Mouse (Mus musculus): ENCODE results near the gene Enpp5. TPM values are rescaled to one million over a fixed set of nuclear protein-coding genes. Genes with fewer than 3 reads are reported as not detected.
A peak's percentile ranks its signal among the peaks of the same experiment; 100 is the strongest.

Enpp5 gene
- total and polyA plus RNA-seq, 3 experiments = 13.3 to 14.2 (median 14.2) TPM

DNA sequence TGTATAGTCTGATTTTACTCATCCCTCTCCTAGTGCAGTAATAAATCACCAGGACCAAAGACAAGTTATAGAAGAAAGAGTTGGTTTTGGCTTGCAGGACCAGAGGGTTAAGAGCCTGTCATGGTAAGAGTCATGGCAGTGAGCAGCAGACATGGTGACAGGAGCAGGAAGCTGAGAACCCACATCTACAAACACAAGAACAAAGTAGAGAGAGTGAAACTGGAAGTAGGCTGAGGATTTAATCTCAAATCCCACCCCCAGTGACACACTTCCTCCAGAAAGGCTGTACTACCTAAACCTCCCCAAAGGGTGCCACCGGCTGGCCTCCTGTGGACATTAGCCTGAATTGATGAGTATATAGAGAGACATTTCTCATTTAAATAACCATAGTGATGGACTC, 17.8 kb upstream of the Enpp5 start:
- no peak for TF ChIP-seq CTCF (IDR thresholded peaks at IDR 0.05)
- TF ChIP-seq EP300 (IDR thresholded peaks at IDR 0.05; ENCODE audit: insufficient read depth, low read depth, low read length) = no peak
- TF ChIP-seq POLR2A (IDR thresholded peaks at IDR 0.05; ENCODE audit: insufficient read depth, low read depth, low read length) = no peak
- WGBS = 83% methylated on average over 1 of the region's 1 CpGs
- intact Hi-C loops (cut with DNase I) = no loop called here
- H3K79me2 ChIP-seq (replicated peaks; ENCODE audit: control insufficient read depth, insufficient read depth, low read length) = no peaks in the 10 kb centered on the region
- no peak for DNase-seq
- H3K36me3 ChIP-seq (ENCODE audit: control insufficient read depth, insufficient read depth, low read length) = no peaks in the 10 kb centered on the region
- H3K27ac ChIP-seq = no peak overlapping the region
- no peak overlapping the region for H3K4me3 ChIP-seq
- no peaks in the 10 kb centered on the region for H3K4me1 ChIP-seq (ENCODE audit: control insufficient read depth, insufficient read depth, low read length)
- H3K9ac ChIP-seq (ENCODE audit: low read depth, low read length) = no peak overlapping the region
- no peaks in the 10 kb centered on the region for H3K27me3 ChIP-seq (ENCODE audit: control insufficient read depth, insufficient read depth, low read length)

DNA sequence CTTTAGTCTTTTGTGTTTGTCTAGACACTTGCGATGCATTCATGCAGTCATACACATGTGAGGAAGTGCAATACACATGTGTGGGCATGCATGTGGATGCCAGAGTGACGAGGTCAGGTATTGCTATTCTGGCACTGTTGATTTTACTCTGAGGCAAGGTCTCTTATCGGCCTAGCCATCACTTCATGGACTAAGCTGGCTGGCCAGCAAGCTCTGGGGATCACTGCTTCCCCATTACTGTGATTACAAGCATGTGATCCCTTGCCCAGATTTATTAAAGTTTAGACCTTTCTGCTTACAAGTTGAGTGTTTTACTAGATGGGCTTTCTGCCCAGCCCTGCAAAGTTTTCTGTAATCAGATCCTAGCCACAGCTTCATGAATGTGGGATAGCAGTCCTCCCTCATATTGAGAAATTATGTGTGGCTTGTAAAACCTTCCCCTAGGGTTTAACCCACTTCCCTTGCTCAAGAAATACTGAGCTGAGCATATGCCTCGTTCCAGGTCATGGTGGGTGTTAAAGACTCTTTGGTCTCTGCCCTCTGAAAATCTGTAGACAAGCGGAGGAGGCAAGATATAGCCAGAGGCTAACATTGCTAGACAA, 17.2 kb upstream of the Enpp5 start:
- no peak for DNase-seq
- Histone ChIP-seq H3K36me3 (ENCODE audit: control insufficient read depth, insufficient read depth, low read length) (no peaks in the 10 kb centered on the region), H3K79me2 (replicated peaks; ENCODE audit: control insufficient read depth, insufficient read depth, low read length) (no peaks in the 10 kb centered on the region), H3K27ac (no peak overlapping the region), H3K9ac (ENCODE audit: low read depth, low read length) (no peak overlapping the region), H3K4me1 (ENCODE audit: control insufficient read depth, insufficient read depth, low read length) (no peaks in the 10 kb centered on the region), H3K4me3 (no peak overlapping the region), H3K27me3 (ENCODE audit: control insufficient read depth, insufficient read depth, low read length) (no peaks in the 10 kb centered on the region)
- intact Hi-C loops (cut with DNase I) = no loop called here
- WGBS = 76% methylated on average over 5 of the region's 5 CpGs
- TF ChIP-seq EP300 (IDR thresholded peaks at IDR 0.05; ENCODE audit: insufficient read depth, low read depth, low read length) (no peak), CTCF (IDR thresholded peaks at IDR 0.05) (no peak), POLR2A (IDR thresholded peaks at IDR 0.05; ENCODE audit: insufficient read depth, low read depth, low read length) (no peak)

DNA sequence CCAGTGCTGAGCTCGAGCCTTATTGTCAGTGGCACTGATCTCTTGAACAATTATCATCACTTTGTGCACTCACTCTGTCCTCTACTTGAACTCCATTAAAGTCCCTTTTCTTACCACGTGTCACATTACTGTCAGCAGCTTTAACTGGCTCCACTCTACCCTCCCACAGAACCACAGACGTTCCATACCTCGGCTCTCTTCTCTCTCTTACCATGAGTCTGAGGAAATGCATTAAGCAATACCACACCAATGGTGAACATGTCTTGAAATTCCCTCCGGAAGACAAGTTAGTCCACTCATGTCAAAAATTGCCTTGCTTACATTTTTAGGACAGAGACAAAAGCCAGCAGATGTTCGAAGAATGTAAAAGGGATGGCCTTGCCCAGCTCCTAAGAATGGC, 9.7 kb upstream of the Enpp5 start:
- no peak for DNase-seq
- Histone ChIP-seq H3K36me3 (ENCODE audit: control insufficient read depth, insufficient read depth, low read length) (no peaks in the 10 kb centered on the region), H3K4me1 (ENCODE audit: control insufficient read depth, insufficient read depth, low read length) (no peaks in the 10 kb centered on the region), H3K79me2 (replicated peaks; ENCODE audit: control insufficient read depth, insufficient read depth, low read length) (no peaks in the 10 kb centered on the region), H3K9ac (ENCODE audit: low read depth, low read length) (no peak overlapping the region), H3K27ac (no peak overlapping the region), H3K4me3 (no peak overlapping the region), H3K27me3 (ENCODE audit: control insufficient read depth, insufficient read depth, low read length) (no peaks in the 10 kb centered on the region)
- 70% methylated on average over 6 of the region's 6 CpGs for WGBS
- TF ChIP-seq EP300 (IDR thresholded peaks at IDR 0.05; ENCODE audit: insufficient read depth, low read depth, low read length) (no peak), POLR2A (IDR thresholded peaks at IDR 0.05; ENCODE audit: insufficient read depth, low read depth, low read length) (no peak), CTCF (IDR thresholded peaks at IDR 0.05) (no peak)
- intact Hi-C loops (cut with DNase I) = no loop called here

DNA sequence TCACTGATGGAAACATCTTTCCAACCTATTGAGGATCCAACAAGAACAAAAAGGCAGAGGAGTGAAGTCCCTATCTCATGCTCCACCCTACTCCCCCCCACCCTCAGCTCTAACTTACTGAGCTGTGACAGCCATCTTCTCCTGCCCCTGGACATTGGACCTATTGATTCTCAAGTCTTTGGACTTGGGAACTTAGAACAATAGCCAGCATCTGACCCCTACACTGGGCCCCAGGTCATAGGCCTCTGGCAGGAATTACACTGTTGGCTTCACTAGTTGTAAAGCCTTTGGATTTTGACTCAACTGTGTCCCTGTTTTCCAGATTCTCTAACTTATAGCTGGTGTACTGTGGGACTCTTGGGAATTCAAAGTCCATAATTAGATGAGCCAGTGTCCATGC, 6.9 kb upstream of the Enpp5 start:
- no peaks in the 10 kb centered on the region for H3K79me2 ChIP-seq (replicated peaks; ENCODE audit: control insufficient read depth, insufficient read depth, low read length)
- no peaks in the 10 kb centered on the region for H3K36me3 ChIP-seq (ENCODE audit: control insufficient read depth, insufficient read depth, low read length)
- peaks cover 3% of the 10 kb centered on the region; the same call in 1 of the 2 replicates for H3K4me1 ChIP-seq (ENCODE audit: control insufficient read depth, insufficient read depth, low read length)
- no peak for TF ChIP-seq CTCF (IDR thresholded peaks at IDR 0.05)
- no peak for TF ChIP-seq EP300 (IDR thresholded peaks at IDR 0.05; ENCODE audit: insufficient read depth, low read depth, low read length)
- no peak for TF ChIP-seq POLR2A (IDR thresholded peaks at IDR 0.05; ENCODE audit: insufficient read depth, low read depth, low read length)
- no peak overlapping the region for H3K9ac ChIP-seq (ENCODE audit: low read depth, low read length)
- no peak overlapping the region for H3K27ac ChIP-seq
- H3K27me3 ChIP-seq (ENCODE audit: control insufficient read depth, insufficient read depth, low read length) = no peaks in the 10 kb centered on the region
- DNase-seq = no peak
- intact Hi-C loops (cut with DNase I) = no loop called here
- no peak overlapping the region for H3K4me3 ChIP-seq

DNA sequence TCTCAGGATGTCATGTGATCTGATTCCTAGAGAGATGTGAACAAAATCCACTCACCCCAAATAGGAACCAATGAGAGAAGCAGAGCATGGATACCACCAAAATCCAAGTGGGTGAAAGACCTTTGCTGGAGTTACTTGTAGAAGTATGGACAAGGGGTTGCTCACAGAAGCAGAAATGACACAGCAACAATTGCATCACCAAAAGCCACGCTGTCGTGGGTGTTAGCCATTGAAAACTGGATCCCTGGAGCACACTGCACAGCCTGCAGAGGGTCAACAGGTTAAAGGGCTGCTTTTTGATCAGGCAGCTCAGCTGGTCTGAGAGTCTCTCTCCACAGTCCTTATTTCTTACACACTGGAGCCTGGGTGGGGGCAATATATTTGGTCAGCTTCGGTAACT, 3.0 kb upstream of the Enpp5 start:
- intact Hi-C loops (cut with DNase I) = loop anchor here (5.0 kb wide), 1 partner anchor 182 kb away; no protein-coding TSS in a partner anchor
- peak in 1 of 2 experiments; percentile 30 for DNase-seq
- peak overlapping the region; percentile 78 for H3K27ac ChIP-seq
- WGBS = 77% methylated on average over 3 of the region's 3 CpGs
- peak overlapping the region; percentile 7; the same call in 1 of the 2 replicates for H3K4me3 ChIP-seq
- TF ChIP-seq CTCF (IDR thresholded peaks at IDR 0.05) = no peak
- no peak for TF ChIP-seq POLR2A (IDR thresholded peaks at IDR 0.05; ENCODE audit: insufficient read depth, low read depth, low read length)
- no peak for TF ChIP-seq EP300 (IDR thresholded peaks at IDR 0.05; ENCODE audit: insufficient read depth, low read depth, low read length)
- no peaks in the 10 kb centered on the region for H3K36me3 ChIP-seq (ENCODE audit: control insufficient read depth, insufficient read depth, low read length)
- H3K27me3 ChIP-seq (ENCODE audit: control insufficient read depth, insufficient read depth, low read length) = no peaks in the 10 kb centered on the region
- H3K79me2 ChIP-seq (replicated peaks; ENCODE audit: control insufficient read depth, insufficient read depth, low read length) = peaks cover 2% of the 10 kb centered on the region; the same call in 1 of the 2 replicates
- H3K9ac ChIP-seq (ENCODE audit: low read depth, low read length) = no peak overlapping the region
- peaks cover 6% of the 10 kb centered on the region for H3K4me1 ChIP-seq (ENCODE audit: control insufficient read depth, insufficient read depth, low read length)

- H3K9ac ChIP-seq (ENCODE audit: low read depth, low read length) = peak overlapping the region; percentile 9; the same call in 1 of the 2 replicates
- peaks cover 6% of the 10 kb centered on the region for H3K4me1 ChIP-seq (ENCODE audit: control insufficient read depth, insufficient read depth, low read length)
- peak overlapping the region; percentile 18; the same call in 1 of the 2 replicates for H3K4me3 ChIP-seq
- WGBS = 34% methylated on average over 6 of the region's 6 CpGs
- H3K27ac ChIP-seq = peak overlapping the region; percentile 78
- peak; percentile 23 to 25 for DNase-seq
- no peaks in the 10 kb centered on the region for H3K36me3 ChIP-seq (ENCODE audit: control insufficient read depth, insufficient read depth, low read length)
- peaks cover 2% of the 10 kb centered on the region; the same call in 1 of the 2 replicates for H3K79me2 ChIP-seq (replicated peaks; ENCODE audit: control insufficient read depth, insufficient read depth, low read length)
- intact Hi-C loops (cut with DNase I) = loop anchor here (1.0 to 5.0 kb wide), 2 partner anchors 54 to 181 kb away; no protein-coding TSS in a partner anchor
- TF ChIP-seq CTCF (IDR thresholded peaks at IDR 0.05) (peak; percentile 88), POLR2A (IDR thresholded peaks at IDR 0.05; ENCODE audit: insufficient read depth, low read depth, low read length) (no peak), EP300 (IDR thresholded peaks at IDR 0.05; ENCODE audit: insufficient read depth, low read depth, low read length) (peak; percentile 50; the same call in 1 of the 2 replicates)
- H3K27me3 ChIP-seq (ENCODE audit: control insufficient read depth, insufficient read depth, low read length) = no peaks in the 10 kb centered on the region
These were observed 2.4 kb upstream of the Enpp5 start for GRCm38 (mm10) chr17:44076051-44076680.
